Mouse (Mus musculus): ENCODE measurements around the gene Dcps. TPM values are rescaled to one million over a fixed set of nuclear protein-coding genes. Genes with fewer than 3 reads are reported as not detected.

The Dcps gene
- polyA plus RNA-seq, 1 experiment from 2014 or later = 64.6 TPM

- Histone ChIP-seq H3K4me3 (replicated peaks; ENCODE audit: low read depth, low read length) (no peak overlapping the region), H3K4me1 (replicated peaks; ENCODE audit: insufficient read depth, low read length) (no peaks in the 10 kb centered on the region), H3K4me2 (ENCODE audit: low read length) (no peak overlapping the region), H3K36me3 (ENCODE audit: insufficient read depth, low read length) (no peaks in the 10 kb centered on the region), H3K9me3 (replicated peaks; ENCODE audit: low read length) (no peaks in the 10 kb centered on the region), H3K27me3 (ENCODE audit: insufficient read depth, low read length) (no peaks in the 10 kb centered on the region), H3K27ac (no peak overlapping the region), H3K9ac (ENCODE audit: low read depth, low read length) (no peak overlapping the region)
- 80% methylated on average over 5 of the region's 5 CpGs for WGBS
- ATAC-seq (replicated peaks; ENCODE audit: low FRiP score, low read depth) = no peak
- no peak for DNase-seq (ENCODE audit: low spot score)
- no peak for TF ChIP-seq CTCF (IDR thresholded peaks at IDR 0.05; ENCODE audit: low read depth)
Measured at GRCm38 (mm10) chr9:35139231-35139744, 36.6 kb downstream of the Dcps start.

GRCm38 (mm10) chr9:35138029-35138428 is 37.8 kb downstream of the Dcps start:
- Histone ChIP-seq H3K36me3 (ENCODE audit: insufficient read depth, low read length) (no peaks in the 10 kb centered on the region), H3K27ac (no peak overlapping the region), H3K27me3 (ENCODE audit: insufficient read depth, low read length) (no peaks in the 10 kb centered on the region), H3K9me3 (replicated peaks; ENCODE audit: low read length) (no peaks in the 10 kb centered on the region), H3K4me3 (replicated peaks; ENCODE audit: low read depth, low read length) (no peak overlapping the region), H3K4me2 (ENCODE audit: low read length) (no peak overlapping the region), H3K9ac (ENCODE audit: low read depth, low read length) (no peak overlapping the region), H3K4me1 (replicated peaks; ENCODE audit: insufficient read depth, low read length) (no peaks in the 10 kb centered on the region)
- no peak for TF ChIP-seq CTCF (IDR thresholded peaks at IDR 0.05; ENCODE audit: low read depth)
- no peak for DNase-seq (ENCODE audit: low spot score)
- peak; percentile 68 for ATAC-seq (replicated peaks; ENCODE audit: low FRiP score, low read depth)
- 62% methylated on average over 7 of the region's 7 CpGs for WGBS

GRCm38 (mm10) chr9:35135575-35135974 is 40.3 kb downstream of the Dcps start:
- DNase-seq (ENCODE audit: low spot score) (no peak), ATAC-seq (replicated peaks; ENCODE audit: low FRiP score, low read depth) (no peak)
- Histone ChIP-seq H3K9me3 (replicated peaks; ENCODE audit: low read length) (no peaks in the 10 kb centered on the region), H3K27me3 (ENCODE audit: insufficient read depth, low read length) (no peaks in the 10 kb centered on the region), H3K36me3 (ENCODE audit: insufficient read depth, low read length) (no peaks in the 10 kb centered on the region), H3K4me1 (replicated peaks; ENCODE audit: insufficient read depth, low read length) (no peaks in the 10 kb centered on the region), H3K27ac (no peak overlapping the region), H3K4me3 (replicated peaks; ENCODE audit: low read depth, low read length) (no peak overlapping the region), H3K9ac (ENCODE audit: low read depth, low read length) (no peak overlapping the region), H3K4me2 (ENCODE audit: low read length) (no peak overlapping the region)
- no peak for TF ChIP-seq CTCF (IDR thresholded peaks at IDR 0.05; ENCODE audit: low read depth)
- WGBS = 70% methylated on average over 6 of the region's 6 CpGs

GRCm38 (mm10) chr9:35131637-35132397 is 44.0 kb downstream of the Dcps start:
- H3K9me3 ChIP-seq (replicated peaks; ENCODE audit: low read length) = no peaks in the 10 kb centered on the region
- whole genome bisulfite sequencing = 81% methylated on average over 16 of the region's 16 CpGs
- H3K36me3 ChIP-seq (ENCODE audit: insufficient read depth, low read length) = 0 out of 2 replicates have a peak, but pooled peaks cover 6% of the 10 kb centered on the region
- no peaks in the 10 kb centered on the region for H3K4me1 ChIP-seq (replicated peaks; ENCODE audit: insufficient read depth, low read length)
- ATAC-seq (replicated peaks; ENCODE audit: low FRiP score, low read depth) = no peak
- H3K27ac ChIP-seq = no peak overlapping the region
- no peak overlapping the region for H3K9ac ChIP-seq (ENCODE audit: low read depth, low read length)
- no peak for DNase-seq (ENCODE audit: low spot score)
- no peaks in the 10 kb centered on the region for H3K27me3 ChIP-seq (ENCODE audit: insufficient read depth, low read length)
- H3K4me3 ChIP-seq (replicated peaks; ENCODE audit: low read depth, low read length) = no peak overlapping the region
- no peak overlapping the region for H3K4me2 ChIP-seq (ENCODE audit: low read length)
- TF ChIP-seq CTCF (IDR thresholded peaks at IDR 0.05; ENCODE audit: low read depth) = no peak

GRCm38 (mm10) chr9:35128995-35129418 is 46.9 kb downstream of the Dcps start:
- Histone ChIP-seq H3K27ac (peak overlapping the region; percentile 25; the same call in 1 of the 2 replicates), H3K4me3 (replicated peaks; ENCODE audit: low read depth, low read length) (no peak overlapping the region), H3K27me3 (ENCODE audit: insufficient read depth, low read length) (no peaks in the 10 kb centered on the region), H3K9me3 (replicated peaks; ENCODE audit: low read length) (no peaks in the 10 kb centered on the region), H3K9ac (ENCODE audit: low read depth, low read length) (no peak overlapping the region), H3K4me1 (replicated peaks; ENCODE audit: insufficient read depth, low read length) (no peaks in the 10 kb centered on the region), H3K4me2 (ENCODE audit: low read length) (no peak overlapping the region), H3K36me3 (ENCODE audit: insufficient read depth, low read length) (peaks cover 18% of the 10 kb centered on the region; the same call in 1 of the 2 replicates)
- TF ChIP-seq CTCF (IDR thresholded peaks at IDR 0.05; ENCODE audit: low read depth) = no peak
- peak; percentile 36 for DNase-seq (ENCODE audit: low spot score)
- peak; percentile 81 for ATAC-seq (replicated peaks; ENCODE audit: low FRiP score, low read depth)
- WGBS = 63% methylated on average over 9 of the region's 9 CpGs

GRCm38 (mm10) chr9:35128564-35128963 is 47.3 kb downstream of the Dcps start:
- Histone ChIP-seq H3K9ac (ENCODE audit: low read depth, low read length) (no peak overlapping the region), H3K4me1 (replicated peaks; ENCODE audit: insufficient read depth, low read length) (no peaks in the 10 kb centered on the region), H3K4me3 (replicated peaks; ENCODE audit: low read depth, low read length) (no peak overlapping the region), H3K27me3 (ENCODE audit: insufficient read depth, low read length) (no peaks in the 10 kb centered on the region), H3K9me3 (replicated peaks; ENCODE audit: low read length) (no peaks in the 10 kb centered on the region), H3K27ac (peak overlapping the region; percentile 25; the same call in 1 of the 2 replicates), H3K4me2 (ENCODE audit: low read length) (no peak overlapping the region), H3K36me3 (ENCODE audit: insufficient read depth, low read length) (peaks cover 18% of the 10 kb centered on the region; the same call in 1 of the 2 replicates)
- 84% methylated on average over 3 of the region's 3 CpGs for WGBS
- no peak for ATAC-seq (replicated peaks; ENCODE audit: low FRiP score, low read depth)
- DNase-seq (ENCODE audit: low spot score) = no peak
- TF ChIP-seq CTCF (IDR thresholded peaks at IDR 0.05; ENCODE audit: low read depth) = no peak
